Mouse (Mus musculus): ENCODE data around the gene Rgs10.

Rgs10 gene

GRCm38 (mm10) chr7:128417930-128418779 lies at the start of gene Rgs10:
TSS of gene Rgs10 (minus strand) at chr7:128418758.
- peak; percentile 9 for DNase-seq (ENCODE audit: low spot score)

- DNase-seq (ENCODE audit: low spot score): no peak
These were observed 43.8 kb upstream of the Rgs10 start for GRCm38 (mm10) chr7:128462406-128462805.

- peak; percentile 95 for DNase-seq (ENCODE audit: low spot score)
These were observed 43.0 kb upstream of the Rgs10 start, which contains the start of gene Tial1 for GRCm38 (mm10) chr7:128461285-128462215. TSS of gene Tial1 (minus strand) at chr7:128461717.

- DNase-seq (ENCODE audit: low spot score): peak; percentile 14
These were observed 42.3 kb upstream of the Rgs10 start for GRCm38 (mm10) chr7:128460865-128461228.

GRCm38 (mm10) chr7:128460131-128460864 lies 41.7 kb upstream of the Rgs10 start:
- peak; percentile 61 for DNase-seq (ENCODE audit: low spot score)

DNA sequence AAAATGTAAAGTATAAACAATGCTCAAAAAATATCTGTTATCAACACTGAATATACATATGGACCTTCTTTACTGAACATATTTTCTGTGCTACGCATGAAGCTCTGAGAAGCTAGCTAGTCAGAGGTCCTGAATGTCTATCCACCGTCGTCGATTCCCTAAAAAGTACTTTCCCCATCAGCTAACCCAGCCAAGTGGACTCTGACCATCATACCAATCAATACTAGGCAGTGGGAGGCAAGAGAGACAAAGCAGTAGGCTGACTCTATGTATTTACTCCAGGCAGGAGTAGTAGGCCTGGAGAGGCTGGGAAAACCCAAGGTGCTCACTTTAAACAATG lies 41.2 kb upstream of the Rgs10 start:
- DNase-seq (ENCODE audit: low spot score): no peak

DNA sequence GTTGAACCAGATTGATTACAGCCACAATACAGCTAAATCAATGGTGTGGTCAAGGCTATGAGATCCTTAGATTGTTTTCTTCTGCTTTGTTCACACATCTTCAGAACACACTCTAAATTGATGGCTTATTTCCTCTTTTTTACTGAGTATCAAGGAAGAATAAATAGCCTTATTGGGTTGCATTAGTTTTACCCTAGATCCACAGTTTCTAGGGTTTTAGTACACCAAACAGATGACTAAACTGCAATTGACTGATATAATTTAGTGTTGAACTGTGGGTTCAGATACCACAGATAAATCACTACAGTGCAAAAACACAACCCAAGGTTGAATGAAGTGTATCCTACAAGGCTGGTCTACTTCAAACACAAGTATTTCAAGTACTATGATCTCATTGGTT lies 39.5 kb upstream of the Rgs10 start:
- DNase-seq (ENCODE audit: low spot score): no peak

GRCm38 (mm10) chr7:128452731-128453130 lies 34.2 kb upstream of the Rgs10 start:
- DNase-seq (ENCODE audit: low spot score): no peak

DNA sequence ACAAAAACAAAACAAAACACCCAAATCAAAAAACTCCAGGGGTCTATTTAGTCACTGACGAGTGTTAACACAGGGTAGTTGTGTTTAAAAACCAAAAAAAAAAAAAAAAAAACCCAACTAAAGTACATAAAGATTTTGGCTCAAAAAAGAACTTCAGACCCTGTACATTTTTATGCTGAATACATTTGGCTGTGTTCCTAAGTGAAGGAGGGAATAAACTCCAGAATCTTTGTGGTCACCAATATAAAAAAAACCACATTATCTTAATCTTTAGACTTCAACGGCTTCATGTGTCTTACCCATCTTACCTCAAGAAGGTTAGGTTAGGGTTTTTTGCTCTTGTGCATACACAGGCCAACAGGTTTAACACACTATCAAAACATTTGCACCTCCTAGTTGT lies 22.0 kb upstream of the Rgs10 start:
- no peak for DNase-seq (ENCODE audit: low spot score)

- no peak for DNase-seq (ENCODE audit: low spot score)
These were observed 20.7 kb upstream of the Rgs10 start for GRCm38 (mm10) chr7:128439251-128439650.

GRCm38 (mm10) chr7:128438131-128438530 lies 19.6 kb upstream of the Rgs10 start:
- DNase-seq (ENCODE audit: low spot score): no peak

- DNase-seq (ENCODE audit: low spot score): peak; percentile 34
These were observed 14.7 kb upstream of the Rgs10 start for GRCm38 (mm10) chr7:128433213-128433612.

DNA sequence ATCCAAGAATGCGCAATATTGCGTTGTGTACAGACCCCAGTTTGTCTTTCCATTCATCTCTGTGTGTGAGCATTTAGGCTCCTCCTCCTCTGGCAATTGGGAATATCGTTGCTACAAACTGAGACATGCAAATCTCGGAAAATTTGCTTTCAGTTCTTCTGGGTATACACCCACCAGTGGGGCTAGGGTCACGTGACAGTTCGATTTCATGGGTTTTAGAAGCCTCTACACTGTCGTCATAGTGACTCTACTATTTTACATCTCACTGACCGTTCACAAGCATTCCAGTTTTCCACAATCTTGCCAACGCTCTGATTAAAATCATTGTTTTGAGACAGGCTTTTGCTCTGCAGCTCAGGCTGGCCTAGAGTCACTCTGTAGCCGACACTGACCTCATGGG lies 14.0 kb upstream of the Rgs10 start:
- DNase-seq (ENCODE audit: low spot score): no peak

DNA sequence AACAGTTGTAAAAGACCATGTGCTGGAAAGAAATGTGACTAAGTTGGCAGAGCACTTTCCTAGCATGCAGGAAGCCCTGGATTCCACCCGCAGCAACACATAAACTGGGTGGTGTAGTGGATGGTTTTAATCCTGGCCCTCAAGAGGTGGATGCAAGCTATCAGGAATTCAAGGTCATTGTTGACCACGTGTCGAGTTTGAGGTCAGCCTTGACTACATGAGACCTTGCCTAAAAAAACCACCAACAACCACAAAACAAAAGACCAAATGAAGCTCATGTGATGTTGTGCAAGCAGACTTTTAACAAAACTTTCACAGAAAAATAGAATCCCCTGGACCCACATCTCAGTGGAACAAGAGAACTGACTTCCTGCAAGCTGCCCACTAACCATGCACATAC lies 3.9 kb upstream of the Rgs10 start:
- DNase-seq (ENCODE audit: low spot score): no peak

- no peak for DNase-seq (ENCODE audit: low spot score)
These were observed 3.1 kb upstream of the Rgs10 start for GRCm38 (mm10) chr7:128421701-128422100.

DNA sequence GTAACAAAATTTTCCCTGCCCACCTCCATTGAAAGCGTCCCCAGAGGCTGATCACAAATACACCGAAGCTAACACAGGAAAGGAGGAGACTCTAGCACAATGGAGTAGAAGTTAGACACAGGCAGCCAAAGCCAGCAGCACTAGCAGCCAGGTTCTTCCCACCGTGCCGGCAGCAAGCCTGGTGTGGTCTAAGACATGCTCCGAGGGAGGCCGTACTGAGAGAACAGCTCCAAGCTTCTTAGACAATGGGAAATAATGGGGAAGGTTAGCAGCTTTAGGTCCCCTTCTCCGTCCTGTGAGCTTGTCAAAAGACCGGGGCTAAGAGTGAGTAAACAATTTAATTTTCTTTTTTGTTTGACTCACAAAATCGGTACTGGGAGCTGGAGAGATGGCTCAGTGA lies 1.1 kb upstream of the Rgs10 start:
- no peak for DNase-seq (ENCODE audit: low spot score)

GRCm38 (mm10) chr7:128417226-128417929 lies 1.2 kb downstream of the Rgs10 start:
- no peak for DNase-seq (ENCODE audit: low spot score)

GRCm38 (mm10) chr7:128416664-128417063 lies 1.9 kb downstream of the Rgs10 start:
- no peak for DNase-seq (ENCODE audit: low spot score)

GRCm38 (mm10) chr7:128414433-128414832 lies 4.1 kb downstream of the Rgs10 start:
- no peak for DNase-seq (ENCODE audit: low spot score)

- DNase-seq (ENCODE audit: low spot score): no peak
These were observed 6.3 kb downstream of the Rgs10 start for GRCm38 (mm10) chr7:128412071-128412833.
